Mouse (Mus musculus): Measurements from ENCODE around the gene B3gnt2. TPM values are rescaled to one million over a fixed set of nuclear protein-coding genes. Genes with fewer than 3 reads are reported as not detected.

B3gnt2 gene
- total and polyA plus RNA-seq, 3 experiments, result 36.8 to 66.4 TPM; not detected in 1

- TF ChIP-seq JUND (IDR thresholded peaks at IDR 0.05; ENCODE audit: low read depth, low read length) (no peak), EP300 (IDR thresholded peaks at IDR 0.05; ENCODE audit: low read depth in 1 of 2, low read length in 2 of 2) (no peak), MAZ (IDR thresholded peaks at IDR 0.05; ENCODE audit: low read depth, low read length) (no peak), NRF1 (IDR thresholded peaks at IDR 0.05; ENCODE audit: insufficient read depth, low read depth, low read length, poor library complexity, severe bottlenecking) (no peak), HCFC1 (IDR thresholded peaks at IDR 0.05; ENCODE audit: low read depth, low read length) (no peak), GATA1 (IDR thresholded peaks at IDR 0.05; ENCODE audit: low read depth, low read length) (no peak), MXI1 (IDR thresholded peaks at IDR 0.05; ENCODE audit: low read depth, low read length) (no peak), TBP (IDR thresholded peaks at IDR 0.05; ENCODE audit: low read depth, low read length) (no peak), ETS1 (IDR thresholded peaks at IDR 0.05; ENCODE audit: low read depth, low read length) (no peak), USF1 (IDR thresholded peaks at IDR 0.05; ENCODE audit: low read depth, low read length) (no peak), ZKSCAN1 (IDR thresholded peaks at IDR 0.05; ENCODE audit: low read depth, low read length) (no peak), ZNF384 (IDR thresholded peaks at IDR 0.05; ENCODE audit: low read depth, low read length) (no peak), UBTF (IDR thresholded peaks at IDR 0.05; ENCODE audit: borderline replicate concordance, insufficient read depth, low read depth, low read length) (no peak), SIN3A (IDR thresholded peaks at IDR 0.05; ENCODE audit: low read length) (no peak), GABPA (IDR thresholded peaks at IDR 0.05; ENCODE audit: low read depth, low read length) (no peak), TCF12 (IDR thresholded peaks at IDR 0.05; ENCODE audit: low read depth, low read length) (no peak)
Observed at GRCm38 (mm10) chr11:22777531-22777930, 83.2 kb downstream of the B3gnt2 start (continued).

DNA sequence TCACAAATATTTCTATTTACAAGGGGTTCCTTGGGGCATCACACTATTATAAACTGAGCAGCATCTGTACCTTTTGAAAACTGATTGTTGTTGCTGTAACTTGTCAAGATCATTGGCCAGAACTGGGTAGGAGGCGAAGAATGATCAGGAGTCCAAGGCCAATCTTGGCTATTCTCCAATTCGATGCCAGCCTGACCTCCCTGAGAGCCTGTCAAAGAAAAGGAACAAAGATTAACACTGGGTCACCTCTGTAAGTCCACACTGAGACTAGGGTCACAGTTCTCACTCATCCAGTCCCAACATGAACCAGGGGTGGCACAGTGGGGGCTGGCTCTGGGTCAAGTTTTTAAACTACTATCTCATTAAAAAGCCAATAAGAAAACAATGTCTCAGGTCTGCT, 85.9 kb downstream of the B3gnt2 start:
- H3K4me1 ChIP-seq (ENCODE audit: control insufficient read depth in 1 of 2, insufficient read depth in 2 of 2, low read length in 2 of 2), result peaks cover 0 to 3% of the 10 kb centered on the region in 2 experiments; a peak in 1 of 4 replicates
- H3K4me3 ChIP-seq (ENCODE audit: control insufficient read depth in 1 of 2, insufficient read depth in 1 of 2, low read depth in 2 of 2, low read length in 2 of 2), result no peak overlapping the region
- TF ChIP-seq UBTF (IDR thresholded peaks at IDR 0.05; ENCODE audit: borderline replicate concordance, insufficient read depth, low read depth, low read length) (no peak), ZMIZ1 (IDR thresholded peaks at IDR 0.05; ENCODE audit: low read depth, low read length) (no peak), ZC3H11A (IDR thresholded peaks at IDR 0.05; ENCODE audit: low read depth, low read length) (no peak), SMC3 (IDR thresholded peaks at IDR 0.05; ENCODE audit: low read depth, low read length) (no peak), USF2 (IDR thresholded peaks at IDR 0.05; ENCODE audit: borderline replicate concordance in 1 of 2, insufficient read depth in 1 of 2, low read depth in 1 of 2, low read length in 2 of 2) (no peak), TCF12 (IDR thresholded peaks at IDR 0.05; ENCODE audit: low read depth, low read length) (no peak), RCOR1 (IDR thresholded peaks at IDR 0.05; ENCODE audit: low read depth, low read length) (no peak), NRF1 (IDR thresholded peaks at IDR 0.05; ENCODE audit: insufficient read depth, low read depth, low read length, poor library complexity, severe bottlenecking) (no peak), POLR2AphosphoS2 (IDR thresholded peaks at IDR 0.05; ENCODE audit: low read length) (no peak), JUND (IDR thresholded peaks at IDR 0.05; ENCODE audit: low read depth, low read length) (no peak), MXI1 (IDR thresholded peaks at IDR 0.05; ENCODE audit: low read depth, low read length) (no peak), NELFE (IDR thresholded peaks at IDR 0.05; ENCODE audit: low read depth, low read length) (no peak), MAX (IDR thresholded peaks at IDR 0.05; ENCODE audit: low read length) (no peak), POLR2AphosphoS5 (IDR thresholded peaks at IDR 0.05; ENCODE audit: borderline replicate concordance, low read depth, low read length) (no peak), GATA1 (IDR thresholded peaks at IDR 0.05; ENCODE audit: low read depth, low read length) (no peak), USF1 (IDR thresholded peaks at IDR 0.05; ENCODE audit: low read depth, low read length) (no peak), EP300 (IDR thresholded peaks at IDR 0.05; ENCODE audit: low read depth in 1 of 2, low read length in 2 of 2) (no peak), KAT2A (conservative IDR thresholded peaks at IDR 0.05; ENCODE audit: low read depth, low read length) (no peak)
- H3K79me2 ChIP-seq (ENCODE audit: control insufficient read depth, insufficient read depth, low read length, poor library complexity), result no peaks in the 10 kb centered on the region
- no peak overlapping the region for H3K27ac ChIP-seq (ENCODE audit: control insufficient read depth, low read depth, low read length)
- no peak for DNase-seq (ENCODE audit: low read depth, low spot score)
- H3K9ac ChIP-seq (ENCODE audit: control insufficient read depth, low read depth, low read length, poor library complexity, severe bottlenecking), result no peak overlapping the region
- H3K9me3 ChIP-seq (replicated peaks; ENCODE audit: insufficient read depth, low read length), result no peaks in the 10 kb centered on the region
- H3K36me3 ChIP-seq (ENCODE audit: control insufficient read depth in 1 of 2, insufficient read depth in 2 of 2, low read length in 2 of 2), result peaks cover 3 to 6% of the 10 kb centered on the region in 2 experiments; a peak in 3 of 4 replicates
- H3K27me3 ChIP-seq (ENCODE audit: control insufficient read depth in 1 of 2, insufficient read depth in 2 of 2, low read length in 2 of 2), result no peaks in the 10 kb centered on the region
